Mouse (Mus musculus): ENCODE data around the gene Fshr. TPM values are rescaled to one million over a fixed set of nuclear protein-coding genes. Genes with fewer than 3 reads are reported as not detected.

Fshr gene
- polyA plus RNA-seq, 1 experiment from 2014 or later = not detected

GRCm38 (mm10) chr17:89082897-89083296 is 117.6 kb downstream of the Fshr start:
- no peaks in the 10 kb centered on the region for H3K36me3 ChIP-seq (replicated peaks)
- no peaks in the 10 kb centered on the region for H3K9me3 ChIP-seq
- no peak overlapping the region for H3K4me2 ChIP-seq
- 70% methylated on average over 2 of the region's 2 CpGs for WGBS
- H3K9ac ChIP-seq = no peak overlapping the region
- no peak for ATAC-seq (replicated peaks)
- peaks cover 4% of the 10 kb centered on the region; the same call in 1 of the 2 replicates for H3K4me1 ChIP-seq
- no peak overlapping the region for H3K27ac ChIP-seq
- H3K4me3 ChIP-seq = no peak overlapping the region
- H3K27me3 ChIP-seq (replicated peaks) = no peaks in the 10 kb centered on the region

- H3K9ac ChIP-seq = no peak overlapping the region
- no peaks in the 10 kb centered on the region for H3K9me3 ChIP-seq
- H3K36me3 ChIP-seq (replicated peaks) = no peaks in the 10 kb centered on the region
- ATAC-seq (replicated peaks) = peak; percentile 56; the same call in 1 of the 2 replicates
- 0 out of 2 replicates have a peak overlapping the region, but pooled peaks have one; percentile 1 for H3K27ac ChIP-seq
- H3K4me2 ChIP-seq = no peak overlapping the region
- peaks cover 4% of the 10 kb centered on the region; the same call in 1 of the 2 replicates for H3K4me1 ChIP-seq
- no peaks in the 10 kb centered on the region for H3K27me3 ChIP-seq (replicated peaks)
- no peak overlapping the region for H3K4me3 ChIP-seq
- WGBS = 61% methylated on average over 5 of the region's 5 CpGs
Measured at GRCm38 (mm10) chr17:89079706-89080105, 120.8 kb downstream of the Fshr start.

- ATAC-seq (replicated peaks) = no peak
- Histone ChIP-seq H3K4me2 (no peak overlapping the region), H3K4me3 (no peak overlapping the region), H3K36me3 (replicated peaks) (no peaks in the 10 kb centered on the region), H3K27me3 (replicated peaks) (no peaks in the 10 kb centered on the region), H3K9ac (no peak overlapping the region), H3K9me3 (no peaks in the 10 kb centered on the region), H3K4me1 (no peaks in the 10 kb centered on the region), H3K27ac (no peak overlapping the region)
- 70% methylated on average over 3 of the region's 3 CpGs for WGBS
Measured at GRCm38 (mm10) chr17:89064327-89065095, 136.0 kb downstream of the Fshr start.

GRCm38 (mm10) chr17:89062348-89062949 is 138.0 kb downstream of the Fshr start:
- Histone ChIP-seq H3K9me3 (no peaks in the 10 kb centered on the region), H3K4me2 (no peak overlapping the region), H3K4me3 (no peak overlapping the region), H3K36me3 (replicated peaks) (no peaks in the 10 kb centered on the region), H3K4me1 (no peaks in the 10 kb centered on the region), H3K9ac (no peak overlapping the region), H3K27ac (no peak overlapping the region), H3K27me3 (replicated peaks) (no peaks in the 10 kb centered on the region)
- ATAC-seq (replicated peaks) = no peak
- 84% methylated on average over 8 of the region's 8 CpGs for WGBS

- no peak overlapping the region for H3K4me3 ChIP-seq
- no peak overlapping the region for H3K9ac ChIP-seq
- H3K9me3 ChIP-seq = no peaks in the 10 kb centered on the region
- H3K4me1 ChIP-seq = no peaks in the 10 kb centered on the region
- no peak overlapping the region for H3K27ac ChIP-seq
- H3K36me3 ChIP-seq (replicated peaks) = no peaks in the 10 kb centered on the region
- ATAC-seq (replicated peaks) = no peak
- H3K4me2 ChIP-seq = no peak overlapping the region
- no peaks in the 10 kb centered on the region for H3K27me3 ChIP-seq (replicated peaks)
- WGBS = 90% methylated on average over 3 of the region's 3 CpGs
Measured at GRCm38 (mm10) chr17:89051031-89051563, 149.4 kb downstream of the Fshr start.

GRCm38 (mm10) chr17:89049071-89049470 is 151.4 kb downstream of the Fshr start:
- WGBS = 93% methylated on average over 2 of the region's 2 CpGs
- Histone ChIP-seq H3K4me2 (no peak overlapping the region), H3K4me3 (no peak overlapping the region), H3K36me3 (replicated peaks) (no peaks in the 10 kb centered on the region), H3K9me3 (no peaks in the 10 kb centered on the region), H3K27me3 (replicated peaks) (no peaks in the 10 kb centered on the region), H3K27ac (no peak overlapping the region), H3K9ac (no peak overlapping the region), H3K4me1 (no peaks in the 10 kb centered on the region)
- ATAC-seq (replicated peaks) = no peak

- WGBS = 80% methylated on average over 3 of the region's 3 CpGs
- no peak for ATAC-seq (replicated peaks)
- Histone ChIP-seq H3K9me3 (no peaks in the 10 kb centered on the region), H3K4me1 (no peaks in the 10 kb centered on the region), H3K27me3 (replicated peaks) (no peaks in the 10 kb centered on the region), H3K4me2 (no peak overlapping the region), H3K36me3 (replicated peaks) (no peaks in the 10 kb centered on the region), H3K27ac (no peak overlapping the region), H3K9ac (no peak overlapping the region), H3K4me3 (no peak overlapping the region)
Measured at GRCm38 (mm10) chr17:89046016-89046415, 154.5 kb downstream of the Fshr start.

- H3K9ac ChIP-seq = no peak overlapping the region
- WGBS = 85% methylated on average over 5 of the region's 5 CpGs
- H3K4me3 ChIP-seq = no peak overlapping the region
- no peaks in the 10 kb centered on the region for H3K36me3 ChIP-seq (replicated peaks)
- H3K27ac ChIP-seq = no peak overlapping the region
- no peaks in the 10 kb centered on the region for H3K4me1 ChIP-seq
- H3K27me3 ChIP-seq (replicated peaks) = no peaks in the 10 kb centered on the region
- no peak for ATAC-seq (replicated peaks)
- H3K9me3 ChIP-seq = no peaks in the 10 kb centered on the region
- H3K4me2 ChIP-seq = no peak overlapping the region
Measured at GRCm38 (mm10) chr17:89036723-89037122, 163.8 kb downstream of the Fshr start.

- Histone ChIP-seq H3K36me3 (replicated peaks) (no peaks in the 10 kb centered on the region), H3K27me3 (replicated peaks) (no peaks in the 10 kb centered on the region), H3K4me2 (no peak overlapping the region), H3K9ac (no peak overlapping the region), H3K4me1 (no peaks in the 10 kb centered on the region), H3K27ac (no peak overlapping the region), H3K4me3 (no peak overlapping the region), H3K9me3 (no peaks in the 10 kb centered on the region)
- WGBS = 86% methylated on average over 3 of the region's 3 CpGs
- ATAC-seq (replicated peaks) = no peak
Measured at GRCm38 (mm10) chr17:89036049-89036448, 164.4 kb downstream of the Fshr start.

GRCm38 (mm10) chr17:89034627-89035026 is 165.8 kb downstream of the Fshr start:
- Histone ChIP-seq H3K27ac (no peak overlapping the region), H3K4me3 (no peak overlapping the region), H3K9ac (no peak overlapping the region), H3K27me3 (replicated peaks) (no peaks in the 10 kb centered on the region), H3K4me1 (no peaks in the 10 kb centered on the region), H3K36me3 (replicated peaks) (no peaks in the 10 kb centered on the region), H3K9me3 (no peaks in the 10 kb centered on the region), H3K4me2 (no peak overlapping the region)
- ATAC-seq (replicated peaks) = no peak

- no peaks in the 10 kb centered on the region for H3K9me3 ChIP-seq
- H3K36me3 ChIP-seq (replicated peaks) = no peaks in the 10 kb centered on the region
- no peak overlapping the region for H3K4me2 ChIP-seq
- no peak overlapping the region for H3K4me3 ChIP-seq
- H3K27me3 ChIP-seq (replicated peaks) = no peaks in the 10 kb centered on the region
- WGBS = 93% methylated on average over 2 of the region's 2 CpGs
- no peak overlapping the region for H3K9ac ChIP-seq
- ATAC-seq (replicated peaks) = no peak
- H3K27ac ChIP-seq = no peak overlapping the region
- no peaks in the 10 kb centered on the region for H3K4me1 ChIP-seq
Measured at GRCm38 (mm10) chr17:89032981-89033380, 167.5 kb downstream of the Fshr start.

GRCm38 (mm10) chr17:89019518-89019917 is 181.0 kb downstream of the Fshr start:
- Histone ChIP-seq H3K36me3 (replicated peaks) (no peaks in the 10 kb centered on the region), H3K4me1 (no peaks in the 10 kb centered on the region), H3K9ac (no peak overlapping the region), H3K4me3 (no peak overlapping the region), H3K4me2 (no peak overlapping the region), H3K27ac (no peak overlapping the region), H3K27me3 (replicated peaks) (no peaks in the 10 kb centered on the region), H3K9me3 (no peaks in the 10 kb centered on the region)
- no peak for ATAC-seq (replicated peaks)
- WGBS = 78% methylated on average over 2 of the region's 2 CpGs

GRCm38 (mm10) chr17:89017002-89017401 is 183.5 kb downstream of the Fshr start:
- ATAC-seq (replicated peaks) = no peak
- Histone ChIP-seq H3K9ac (no peak overlapping the region), H3K4me3 (no peak overlapping the region), H3K27ac (no peak overlapping the region), H3K27me3 (replicated peaks) (no peaks in the 10 kb centered on the region), H3K9me3 (no peaks in the 10 kb centered on the region), H3K4me2 (no peak overlapping the region), H3K4me1 (no peaks in the 10 kb centered on the region), H3K36me3 (replicated peaks) (no peaks in the 10 kb centered on the region)
- WGBS = 91% methylated on average over 4 of the region's 4 CpGs
